Mouse (Mus musculus) liver, embryonic 13.5 days (tissue): Measurements from ENCODE around the gene Galr2. TPM values are rescaled to one million over a fixed set of nuclear protein-coding genes. Genes with fewer than 3 reads are reported as not detected.

ENCODE experiments used
- ATAC-seq: fragments of 200-750 bp; cut with Nextera tagmentation; 2 replicates; pipeline ENCODE4 v1.8.0; 2017; ENCODE audit warnings: low read depth, mild to moderate bottlenecking, moderate number of reproducible peaks, moderate library complexity
- DNase-seq: peaks from one replicate; pipeline ENCODE4 v3.0.0; 2022
- H3K27ac ChIP-seq: fragments of 300-500 bp; sonication (generic); 2 replicates; pipeline ENCODE4 v1.5.1; 2015; ENCODE audit warnings: moderate library complexity, mild to moderate bottlenecking, inconsistent platforms
- H3K27me3 ChIP-seq: fragments of 300-500 bp; sonication (generic); 2 replicates; pipeline ENCODE4 v1.6.1; 2015; ENCODE audit warnings: mild to moderate bottlenecking, inconsistent platforms
- H3K36me3 ChIP-seq: fragments of 300-500 bp; sonication (generic); 2 replicates; pipeline ENCODE4 v1.6.1; 2015; ENCODE audit warnings: mild to moderate bottlenecking, inconsistent platforms
- H3K4me1 ChIP-seq: fragments of 300-500 bp; sonication (generic); replicated peaks from 2 replicates; pipeline ENCODE4 v1.6.1; 2015; ENCODE audit warnings: inconsistent platforms
- H3K4me2 ChIP-seq: fragments of 300-500 bp; sonication (generic); 2 replicates; pipeline ENCODE4 v1.6.1; 2015; ENCODE audit warnings: inconsistent platforms, mild to moderate bottlenecking, moderate library complexity
- H3K4me3 ChIP-seq: fragments of 300-500 bp; sonication (generic); replicated peaks from 2 replicates; pipeline ENCODE4 v1.5.1; 2015; ENCODE audit warnings: mild to moderate bottlenecking, inconsistent platforms
- H3K9ac ChIP-seq: fragments of 300-500 bp; sonication (generic); 2 replicates; pipeline ENCODE4 v1.6.1; 2015; ENCODE audit warnings: mild to moderate bottlenecking, inconsistent platforms
- H3K9me3 ChIP-seq: fragments of 300-500 bp; sonication (generic); replicated peaks from 2 replicates; pipeline ENCODE4 v1.6.1; 2016; ENCODE audit warnings: inconsistent platforms
- WGBS: fragments of 180-500 bp; shearing (Covaris S2); methylation state at CpG from one replicate; pipeline ENCODE4 v1.1.7; 2015; ENCODE audit not compliant: insufficient replicate concordance; 5-methylcytosine and 5-hydroxymethylcytosine counted together
- polyA plus RNA-seq: library from polyadenylated mRNA; unstranded; fragments of >200 nt; fragmentation: Nextera tagmentation; extraction: Ambion mirVana; gene quantifications from 2 replicates; pipeline ENCODE4 v1.2.1, GENCODE M21; 2015

Galr2 gene
- polyA plus RNA-seq, 1 experiment from 2014 or later = not detected

DNA sequence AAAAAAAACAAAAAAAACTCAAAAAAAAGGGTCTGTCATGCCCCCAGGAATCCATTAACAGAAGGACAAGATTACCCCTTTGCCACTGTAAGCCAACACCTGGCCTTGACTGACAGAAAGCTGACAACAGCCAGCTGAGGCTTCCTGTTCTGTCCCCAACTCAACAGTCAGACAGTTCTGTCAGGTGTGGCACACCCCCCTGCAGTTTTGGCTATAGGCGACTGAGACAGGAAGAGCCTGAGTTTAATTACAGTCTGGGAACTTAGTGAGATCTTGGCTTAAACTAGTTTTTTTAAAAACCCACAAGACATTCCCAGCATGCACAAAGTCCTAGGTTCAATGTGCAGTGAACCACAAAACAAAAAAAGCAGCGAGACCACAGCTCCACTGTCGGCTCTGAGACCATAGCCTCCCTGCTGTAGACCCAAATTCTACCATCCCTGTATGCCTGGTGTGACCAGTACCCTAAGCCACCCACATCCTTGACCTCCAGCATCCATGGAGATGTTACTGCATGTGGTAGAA lies 27.6 kb upstream of the Galr2 start:
- Histone ChIP-seq H3K27me3 (no peaks in the 10 kb centered on the region), H3K36me3 (peaks cover 97% of the 10 kb centered on the region), H3K4me2 (no peak overlapping the region), H3K9me3 (no peaks in the 10 kb centered on the region), H3K4me1 (peaks cover 17% of the 10 kb centered on the region), H3K27ac (no peak overlapping the region), H3K4me3 (no peak overlapping the region), H3K9ac (no peak overlapping the region)
- 66% methylated on average over 3 of the region's 3 CpGs for WGBS
- DNase-seq (no peak), ATAC-seq (no peak)

DNA sequence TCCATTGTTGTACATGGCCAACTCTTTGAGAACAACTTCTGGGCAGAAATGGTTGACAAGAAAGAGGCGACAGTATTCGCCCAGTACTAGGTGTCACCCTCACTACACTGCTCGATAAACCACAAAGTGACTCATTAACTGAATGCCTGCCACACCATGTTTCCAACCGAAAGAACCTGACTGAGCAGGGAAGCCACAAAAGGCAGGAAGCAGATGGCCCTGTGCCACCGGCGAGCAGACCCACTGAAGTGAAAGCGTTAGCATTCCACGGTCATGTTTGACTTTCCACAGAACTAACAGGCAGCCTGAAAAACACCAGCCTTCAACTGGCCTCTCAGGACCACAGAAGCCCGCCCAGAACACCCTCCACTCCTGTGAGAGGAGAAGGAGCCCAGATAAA lies 26.1 kb upstream of the Galr2 start:
- Histone ChIP-seq H3K4me1 (peaks cover 22% of the 10 kb centered on the region), H3K4me3 (no peak overlapping the region), H3K9ac (no peak overlapping the region), H3K4me2 (no peak overlapping the region), H3K9me3 (no peaks in the 10 kb centered on the region), H3K27ac (peak overlapping the region; percentile 41; the same call in 1 of the 2 replicates), H3K27me3 (no peaks in the 10 kb centered on the region), H3K36me3 (peaks cover 97% of the 10 kb centered on the region)
- WGBS = 39% methylated on average over 9 of the region's 9 CpGs
- DNase-seq (no peak), ATAC-seq (no peak)

DNA sequence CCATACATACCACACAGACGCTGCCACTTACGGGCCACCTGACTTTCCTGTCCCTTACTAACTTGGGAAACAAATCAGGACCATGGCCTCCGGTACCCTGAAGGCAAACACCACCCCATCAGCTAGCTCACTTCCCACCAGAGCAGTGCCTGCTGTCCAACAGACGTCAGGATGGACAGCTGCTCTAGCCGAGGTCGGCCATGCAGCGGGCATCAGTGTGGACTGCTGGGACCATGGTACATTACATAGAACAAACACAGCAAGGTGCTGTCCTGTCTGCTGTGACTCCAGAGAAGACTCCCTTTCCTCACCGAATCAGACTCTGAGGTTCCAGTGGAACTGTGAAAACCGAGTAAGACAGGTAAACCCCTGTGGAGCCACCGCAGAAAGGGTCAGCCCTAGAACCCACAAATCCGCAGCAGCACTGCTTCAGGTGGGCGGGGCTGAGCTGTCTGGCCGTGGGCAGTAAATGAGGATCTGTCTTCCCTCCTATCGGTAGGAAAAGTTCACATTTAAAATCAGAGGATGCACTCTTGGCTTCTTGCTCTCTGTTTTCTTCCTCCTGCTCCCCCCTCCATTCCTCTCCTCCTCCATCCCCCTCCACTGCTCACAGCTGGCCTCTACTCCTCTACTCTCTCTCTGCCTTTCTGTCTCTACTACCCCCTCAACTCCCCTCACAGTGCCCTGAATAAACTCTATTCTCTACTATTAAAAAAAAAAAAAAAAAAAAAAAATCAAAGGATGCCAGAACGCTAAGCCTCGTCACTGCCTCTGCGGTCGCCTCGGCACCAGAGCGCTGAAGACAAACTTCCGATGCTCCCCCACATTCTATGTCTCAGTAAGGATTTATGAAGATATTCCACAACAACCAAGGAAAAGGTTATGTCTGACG lies 25.4 kb upstream of the Galr2 start:
- WGBS = 64% methylated on average over 22 of the region's 22 CpGs
- no peak overlapping the region for H3K4me2 ChIP-seq
- H3K36me3 ChIP-seq = peaks cover 97% of the 10 kb centered on the region
- ATAC-seq (no peak), DNase-seq (no peak)
- no peaks in the 10 kb centered on the region for H3K9me3 ChIP-seq
- no peaks in the 10 kb centered on the region for H3K27me3 ChIP-seq
- peak overlapping the region; percentile 41 for H3K27ac ChIP-seq
- peaks cover 29% of the 10 kb centered on the region for H3K4me1 ChIP-seq
- H3K9ac ChIP-seq = no peak overlapping the region
- no peak overlapping the region for H3K4me3 ChIP-seq

DNA sequence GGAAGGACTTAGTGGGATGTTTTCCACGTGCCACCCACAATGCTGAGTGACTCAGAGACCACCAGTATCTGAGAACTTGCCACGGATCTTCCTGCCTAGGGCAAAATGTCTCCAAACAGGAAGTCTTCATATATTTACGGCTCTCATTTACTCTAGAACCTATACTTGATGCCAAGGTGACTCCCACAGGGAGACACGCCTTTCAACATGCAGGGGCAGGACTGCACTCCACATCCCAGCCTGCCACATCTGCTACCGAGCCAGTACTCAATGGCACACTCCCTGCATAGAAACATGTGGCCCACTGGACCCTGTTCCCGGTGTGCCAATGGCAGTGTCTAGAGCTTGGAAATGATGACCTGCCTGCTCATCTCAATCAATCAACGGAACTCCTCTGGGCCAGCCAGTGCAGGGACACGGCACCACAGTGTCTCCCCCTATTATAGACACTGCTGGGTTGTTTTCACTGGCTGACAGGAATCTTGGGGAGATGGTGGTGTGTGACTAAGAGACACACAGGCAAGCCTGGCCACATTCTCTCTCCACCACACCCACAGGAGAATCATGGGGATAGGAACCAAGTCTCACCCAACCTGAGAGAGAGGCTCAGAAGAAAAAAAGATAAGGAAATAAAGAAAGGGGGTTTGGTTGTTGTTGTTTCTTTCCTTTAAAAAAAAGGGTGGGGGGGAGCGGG lies 24.6 kb upstream of the Galr2 start:
- Histone ChIP-seq H3K4me3 (no peak overlapping the region), H3K4me2 (no peak overlapping the region), H3K36me3 (peaks cover 97% of the 10 kb centered on the region), H3K27me3 (no peaks in the 10 kb centered on the region), H3K9me3 (no peaks in the 10 kb centered on the region), H3K27ac (no peak overlapping the region), H3K9ac (no peak overlapping the region), H3K4me1 (peaks cover 32% of the 10 kb centered on the region)
- WGBS = 76% methylated on average over 9 of the region's 9 CpGs
- no peak for DNase-seq
- ATAC-seq = no peak

DNA sequence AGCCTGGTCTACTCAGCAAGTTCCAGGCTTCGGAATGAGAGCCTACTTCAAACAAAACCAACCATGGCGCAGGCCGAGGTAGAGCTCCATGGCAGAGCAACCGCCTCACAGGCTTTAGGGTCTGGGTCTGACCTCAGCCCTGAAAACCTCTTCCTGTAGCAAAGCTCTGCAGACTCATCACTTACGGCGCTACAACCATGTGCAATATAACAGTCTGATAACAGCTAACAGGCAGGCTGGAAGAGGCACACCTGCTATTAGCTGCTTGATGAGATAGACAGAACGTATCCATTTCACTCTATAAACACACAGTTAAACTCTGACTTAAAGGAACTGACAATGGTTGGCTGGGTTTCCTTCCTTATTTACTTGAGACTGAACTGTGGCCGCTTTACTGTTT lies 21.3 kb upstream of the Galr2 start:
- no peaks in the 10 kb centered on the region for H3K27me3 ChIP-seq
- H3K4me1 ChIP-seq = peaks cover 32% of the 10 kb centered on the region
- no peak overlapping the region for H3K4me3 ChIP-seq
- 56% methylated on average over 8 of the region's 8 CpGs for WGBS
- H3K9ac ChIP-seq = no peak overlapping the region
- peak; percentile 49; the same call in 1 of the 2 replicates for ATAC-seq
- H3K27ac ChIP-seq = no peak overlapping the region
- H3K9me3 ChIP-seq = no peaks in the 10 kb centered on the region
- no peak for DNase-seq
- peaks cover 98% of the 10 kb centered on the region for H3K36me3 ChIP-seq
- H3K4me2 ChIP-seq = no peak overlapping the region

DNA sequence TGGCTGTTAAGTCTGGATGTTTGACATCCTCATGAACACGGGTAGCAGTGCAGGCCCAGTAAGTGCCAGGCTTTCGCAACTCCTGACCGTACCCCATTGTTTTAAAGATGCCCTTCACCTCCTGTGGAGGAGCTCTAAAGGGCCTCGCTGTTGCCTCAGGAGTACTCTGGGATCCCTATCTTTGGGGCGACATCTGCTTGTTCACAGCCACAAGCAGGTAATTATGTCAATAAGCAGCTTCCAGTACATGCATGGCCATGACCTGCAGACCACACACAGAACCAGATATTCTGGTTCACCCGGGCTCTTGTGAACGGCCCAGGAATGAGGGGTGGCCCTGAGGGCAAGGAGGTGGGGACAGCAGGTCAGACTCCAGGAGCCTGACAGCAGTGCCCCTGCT lies 20.5 kb upstream of the Galr2 start:
- 79% methylated on average over 7 of the region's 7 CpGs for WGBS
- Histone ChIP-seq H3K9ac (no peak overlapping the region), H3K4me3 (no peak overlapping the region), H3K4me1 (peaks cover 27% of the 10 kb centered on the region), H3K9me3 (no peaks in the 10 kb centered on the region), H3K27me3 (no peaks in the 10 kb centered on the region), H3K36me3 (peaks cover 97% of the 10 kb centered on the region), H3K27ac (no peak overlapping the region), H3K4me2 (no peak overlapping the region)
- no peak for ATAC-seq
- no peak for DNase-seq

DNA sequence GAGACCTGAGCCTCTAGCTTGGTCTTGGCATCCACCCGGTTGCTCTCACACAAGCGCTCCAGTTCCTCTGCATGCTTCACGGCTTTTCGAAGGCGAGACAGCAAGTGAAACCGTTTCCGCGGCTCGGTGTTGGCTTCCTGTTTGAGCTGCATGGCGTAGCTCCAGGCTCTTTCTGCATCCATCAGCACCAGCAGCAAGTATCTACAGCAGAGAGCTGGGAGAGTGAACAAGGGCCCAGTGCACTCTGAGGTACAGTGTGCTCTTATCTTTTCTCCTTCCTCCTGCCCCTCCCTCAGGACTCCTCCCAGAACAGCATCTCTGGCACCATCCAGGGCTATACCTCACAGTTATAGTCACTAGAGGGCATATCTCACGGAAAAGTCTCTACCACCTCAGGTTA lies 15.4 kb upstream of the Galr2 start:
- Histone ChIP-seq H3K27ac (0 out of 2 replicates have a peak overlapping the region, but pooled peaks have one; percentile 58), H3K4me2 (no peak overlapping the region), H3K4me3 (no peak overlapping the region), H3K9ac (no peak overlapping the region), H3K27me3 (no peaks in the 10 kb centered on the region), H3K4me1 (peaks cover 31% of the 10 kb centered on the region), H3K36me3 (peaks cover 98% of the 10 kb centered on the region), H3K9me3 (no peaks in the 10 kb centered on the region)
- ATAC-seq (peak; percentile 92), DNase-seq (peak; percentile 23)
- WGBS = 78% methylated on average over 11 of the region's 11 CpGs

DNA sequence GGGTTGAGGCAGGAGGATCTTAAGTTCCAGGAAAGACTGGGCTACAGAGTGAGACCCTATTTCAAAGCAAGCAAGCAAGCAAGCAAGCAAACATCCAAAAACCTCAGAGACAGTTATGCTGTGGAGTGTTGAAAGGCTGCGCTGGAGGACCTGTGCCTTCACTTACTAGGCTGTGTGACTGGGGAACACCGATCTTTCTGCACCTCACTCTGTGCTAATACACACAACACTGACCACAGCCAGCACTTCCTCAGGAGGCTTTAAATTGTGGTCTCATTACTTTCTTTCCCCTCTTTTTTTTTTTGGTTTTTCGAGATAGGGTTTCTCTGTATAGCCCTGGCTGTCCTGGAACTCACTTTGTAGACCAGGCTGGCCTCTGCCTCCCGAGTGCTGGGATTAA lies 14.9 kb upstream of the Galr2 start:
- DNase-seq (no peak), ATAC-seq (no peak)
- Histone ChIP-seq H3K27me3 (no peaks in the 10 kb centered on the region), H3K4me2 (no peak overlapping the region), H3K36me3 (peaks cover 98% of the 10 kb centered on the region), H3K9ac (no peak overlapping the region), H3K4me1 (peaks cover 33% of the 10 kb centered on the region), H3K27ac (peak overlapping the region; percentile 58; the same call in 1 of the 2 replicates), H3K9me3 (no peaks in the 10 kb centered on the region), H3K4me3 (no peak overlapping the region)
- WGBS = 70% methylated on average over 4 of the region's 4 CpGs

DNA sequence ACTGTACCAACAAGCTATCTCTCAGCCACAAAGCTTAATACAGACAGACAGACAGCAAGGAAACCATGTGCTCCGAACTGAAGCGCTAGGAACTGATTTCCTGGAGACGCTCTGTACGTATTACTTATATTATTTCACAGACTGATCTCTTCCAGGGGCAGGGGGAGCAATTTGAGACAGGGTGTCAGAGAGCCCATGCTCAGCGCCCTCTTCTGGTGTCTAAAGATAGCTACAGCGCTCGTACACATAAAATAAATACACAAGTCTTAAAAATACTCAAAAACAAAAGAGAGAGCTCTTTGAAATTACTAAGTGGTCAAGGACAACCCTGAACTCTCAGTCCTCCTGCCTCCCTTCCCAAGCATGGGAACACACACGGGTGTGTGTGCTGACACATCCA lies 13.1 kb upstream of the Galr2 start:
- Histone ChIP-seq H3K27me3 (no peaks in the 10 kb centered on the region), H3K27ac (no peak overlapping the region), H3K4me1 (peaks cover 51% of the 10 kb centered on the region), H3K36me3 (peaks cover 94% of the 10 kb centered on the region), H3K4me3 (no peak overlapping the region), H3K9me3 (no peaks in the 10 kb centered on the region), H3K9ac (no peak overlapping the region), H3K4me2 (no peak overlapping the region)
- ATAC-seq = no peak
- WGBS = 81% methylated on average over 8 of the region's 8 CpGs
- no peak for DNase-seq

DNA sequence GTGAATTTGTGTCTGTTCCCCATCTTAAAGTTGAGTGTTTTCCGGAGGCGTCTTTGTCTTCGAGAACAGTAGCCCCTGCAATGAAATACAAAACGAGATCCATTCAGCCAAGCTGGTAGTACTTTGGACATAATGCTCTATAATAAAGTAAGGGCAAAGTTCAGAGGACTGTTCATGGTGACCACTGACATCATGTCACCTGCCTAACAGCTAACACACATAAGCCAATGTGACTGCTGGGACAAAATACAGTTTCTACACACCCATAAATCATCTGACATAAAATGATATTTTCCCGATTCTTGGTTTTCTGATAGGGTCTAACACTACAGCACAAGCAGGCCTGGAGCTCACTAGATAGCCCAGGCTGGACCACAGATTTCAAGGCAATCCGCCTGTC lies 12.4 kb upstream of the Galr2 start:
- no peak for ATAC-seq
- DNase-seq = no peak
- Histone ChIP-seq H3K36me3 (peaks cover 87% of the 10 kb centered on the region), H3K4me3 (no peak overlapping the region), H3K27me3 (no peaks in the 10 kb centered on the region), H3K4me1 (peaks cover 56% of the 10 kb centered on the region), H3K4me2 (no peak overlapping the region), H3K27ac (no peak overlapping the region), H3K9me3 (no peaks in the 10 kb centered on the region), H3K9ac (no peak overlapping the region)
- 88% methylated on average over 6 of the region's 6 CpGs for WGBS

DNA sequence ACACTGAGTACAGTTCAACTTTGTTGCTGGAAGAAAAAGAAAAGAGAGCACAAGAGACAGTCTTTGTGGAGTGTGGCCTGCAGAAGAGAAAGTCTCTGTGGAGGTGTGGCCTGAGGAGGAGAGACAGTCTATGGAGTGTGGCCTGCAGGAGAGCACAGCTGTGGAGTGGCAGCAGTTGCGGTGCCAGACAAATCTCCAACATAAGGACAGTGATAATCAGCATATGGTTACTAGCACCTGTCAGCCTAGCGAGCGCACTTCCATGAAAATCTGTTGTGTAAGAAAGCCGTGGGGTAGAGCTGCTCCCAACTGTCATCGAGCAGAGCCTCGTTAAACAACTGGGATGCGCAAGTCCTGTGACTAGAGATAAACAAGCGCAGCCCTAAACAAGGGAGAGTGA lies 11.2 kb upstream of the Galr2 start:
- Histone ChIP-seq H3K4me2 (no peak overlapping the region), H3K4me3 (no peak overlapping the region), H3K9ac (no peak overlapping the region), H3K9me3 (no peaks in the 10 kb centered on the region), H3K27ac (no peak overlapping the region; the same call in 1 of the 2 replicates), H3K4me1 (peaks cover 59% of the 10 kb centered on the region), H3K27me3 (no peaks in the 10 kb centered on the region), H3K36me3 (peaks cover 75% of the 10 kb centered on the region)
- WGBS = 80% methylated on average over 8 of the region's 8 CpGs
- DNase-seq (no peak), ATAC-seq (no peak)
